Mouse (Mus musculus) liver, embryonic 14.5 days (tissue): Measurements from ENCODE around the gene Fbxo3.

Experiments
- CTCF ChIP-seq: IDR thresholded peaks from 2 replicates; pipeline ENCODE4 v1.5.1; 2016; ENCODE audit warnings: antibody characterized with exemption, low read depth, control low read depth
- EP300 ChIP-seq: IDR thresholded peaks from 2 replicates; pipeline ENCODE4 v1.6.1; 2016; ENCODE audit warnings: antibody characterized with exemption, low read depth

GRCm38 (mm10) chr2:103992162-103992561 lies 35.4 kb upstream of the Fbxo3 start:
- no peak for TF ChIP-seq EP300
- no peak for TF ChIP-seq CTCF
